Mouse (Mus musculus): ENCODE results near the gene Gm525.
"Not testable (repeated sequence)": the region's sequence is repeated elsewhere in the genome, so short reads cannot be mapped to it uniquely, and the experiment has no call there.

The Gm525 gene

DNA sequence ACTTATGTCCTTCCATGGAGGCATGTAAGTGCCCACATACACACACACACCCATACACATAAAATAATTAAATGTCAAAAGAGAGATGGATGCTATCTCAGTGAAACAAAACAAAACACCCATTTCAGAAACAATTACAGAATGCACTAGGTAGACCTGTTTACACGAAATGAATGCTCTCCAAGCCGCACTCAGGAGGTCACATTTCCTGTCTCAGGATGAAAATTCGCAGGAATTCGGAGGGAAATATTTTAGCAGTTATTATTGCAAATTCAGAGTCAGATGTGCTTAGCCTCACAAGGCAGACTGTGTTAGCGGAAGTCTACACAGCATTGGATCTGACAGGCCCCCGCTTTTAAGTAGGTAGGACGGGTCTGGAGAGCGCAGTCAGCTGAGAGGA is at the start of gene Gm525:
Gm525 (plus strand) TSS at position 301 of the 400 bp plus-strand sequence.
- no peak for DNase-seq (ENCODE audit: low read depth, low spot score)

DNA sequence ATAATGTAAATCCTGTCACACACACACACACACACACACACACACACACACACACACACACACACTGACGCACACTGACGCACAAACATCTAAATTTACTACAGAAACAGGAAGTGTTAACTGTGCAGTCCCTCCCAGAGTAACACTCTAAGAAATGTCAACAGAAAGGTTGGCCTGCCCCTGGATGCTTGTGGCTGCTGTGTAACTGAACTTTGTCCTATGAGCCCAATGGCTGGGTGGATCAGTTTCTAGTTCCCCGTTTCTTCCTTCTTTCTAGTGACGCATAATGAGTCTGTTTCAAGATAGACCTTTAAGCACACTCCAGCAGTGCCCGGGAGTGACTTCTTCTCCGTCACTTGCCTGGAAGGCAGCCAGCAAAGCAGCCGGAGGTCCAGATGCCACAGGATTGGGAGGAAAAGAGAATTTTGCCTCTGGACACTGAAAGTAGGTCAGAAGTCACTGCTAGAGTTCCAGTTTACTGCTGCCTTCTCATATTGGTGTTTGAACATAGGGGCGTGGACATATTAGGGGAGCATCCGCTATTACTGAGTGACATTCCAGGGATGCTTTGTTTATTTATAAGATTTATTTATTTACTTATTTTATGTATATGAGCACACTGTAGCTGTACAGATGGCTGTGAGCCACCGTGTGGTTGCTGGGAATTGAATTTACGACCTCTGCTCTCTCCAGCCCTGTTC is 49.3 kb upstream of the Gm525 start:
- DNase-seq (ENCODE audit: low read depth, low spot score) = peak; percentile 84

DNA sequence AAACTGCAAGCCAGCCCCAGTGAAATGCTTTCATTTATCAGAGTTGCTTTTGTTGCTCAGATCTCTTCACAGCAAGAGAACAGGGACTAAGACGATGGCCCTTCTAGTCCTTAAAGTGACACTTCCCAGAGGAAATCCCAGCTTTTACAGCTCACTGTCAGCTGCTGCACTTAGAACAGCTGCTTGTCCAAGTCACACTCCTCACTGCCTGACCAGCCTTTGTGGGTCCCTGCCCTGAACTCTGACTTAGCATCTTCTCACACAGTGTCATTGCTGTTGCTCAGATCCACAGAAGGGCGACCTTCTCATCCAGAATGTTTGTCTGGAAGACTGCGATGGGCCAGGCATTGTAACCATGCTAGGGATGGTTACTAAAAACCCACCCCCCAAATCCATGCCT is 48.0 kb upstream of the Gm525 start:
- no peak for DNase-seq (ENCODE audit: low read depth, low spot score)

DNA sequence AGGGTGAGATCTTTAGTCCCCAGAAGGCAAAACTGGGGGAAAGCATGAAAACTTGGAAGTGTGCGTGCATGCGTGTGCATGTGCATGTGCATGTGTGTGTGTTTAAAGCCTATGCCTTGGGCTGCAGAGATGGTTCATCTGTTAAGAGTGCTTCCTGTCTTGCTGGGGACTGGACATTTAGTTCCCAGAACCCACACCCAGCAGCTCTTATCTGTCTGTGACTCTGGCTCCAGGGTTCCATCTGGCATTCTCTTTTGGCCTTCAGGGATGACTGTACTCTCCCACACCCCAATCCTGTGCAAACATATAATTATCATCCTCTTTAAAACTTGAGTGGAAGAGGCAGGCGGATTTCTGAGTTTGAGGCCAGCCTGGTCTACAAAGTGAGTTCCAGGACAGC is 47.5 kb upstream of the Gm525 start:
- no peak for DNase-seq (ENCODE audit: low read depth, low spot score)

DNA sequence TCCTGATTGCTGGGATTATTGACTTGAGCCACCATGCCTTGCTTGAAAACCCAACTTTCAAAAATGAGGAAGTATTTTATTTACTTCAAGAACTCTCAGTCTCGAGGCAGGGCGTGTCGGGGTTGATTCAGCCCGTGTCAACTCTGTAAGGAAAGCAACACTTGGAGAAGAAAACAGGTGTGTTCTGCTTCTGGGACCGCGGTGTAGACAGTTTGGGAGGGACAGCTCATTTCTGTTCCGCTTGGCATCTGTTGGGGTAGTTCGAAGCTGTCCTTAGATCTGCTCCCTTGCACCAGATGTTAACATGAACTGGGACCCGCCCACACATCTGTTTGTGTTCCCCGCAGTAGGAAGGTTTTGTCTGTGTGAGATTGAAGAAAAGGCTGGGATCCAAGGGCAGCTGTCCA is 45.7 kb upstream of the Gm525 start:
- peak; percentile 91 for DNase-seq (ENCODE audit: low read depth, low spot score)

DNA sequence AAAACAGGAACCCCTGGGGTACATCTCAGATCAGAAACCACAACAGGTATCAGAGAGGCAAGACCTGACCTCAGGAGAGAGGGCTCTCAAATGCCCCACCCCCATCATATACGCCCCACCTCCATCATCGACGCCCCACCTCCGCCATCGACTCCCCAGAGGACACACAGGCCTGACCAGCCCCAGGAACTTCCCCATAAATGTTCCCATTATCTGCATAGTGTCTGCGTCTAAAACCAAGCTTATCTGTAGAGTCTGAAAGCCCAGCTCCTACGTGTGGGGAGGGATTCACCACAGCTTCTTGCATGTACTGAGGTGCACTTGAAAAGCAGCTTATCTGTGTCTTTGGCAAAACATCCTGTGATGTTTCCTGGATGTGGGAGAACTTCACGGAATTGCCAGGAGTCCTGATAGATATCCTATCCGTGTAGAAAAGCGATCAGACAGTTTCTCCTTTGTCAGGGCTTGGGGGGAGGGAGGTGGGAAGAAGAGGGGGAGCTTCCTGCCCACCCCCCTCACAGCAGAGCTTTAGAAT is 44.7 kb upstream of the Gm525 start:
- DNase-seq (ENCODE audit: low read depth, low spot score) = peak; percentile 70

DNA sequence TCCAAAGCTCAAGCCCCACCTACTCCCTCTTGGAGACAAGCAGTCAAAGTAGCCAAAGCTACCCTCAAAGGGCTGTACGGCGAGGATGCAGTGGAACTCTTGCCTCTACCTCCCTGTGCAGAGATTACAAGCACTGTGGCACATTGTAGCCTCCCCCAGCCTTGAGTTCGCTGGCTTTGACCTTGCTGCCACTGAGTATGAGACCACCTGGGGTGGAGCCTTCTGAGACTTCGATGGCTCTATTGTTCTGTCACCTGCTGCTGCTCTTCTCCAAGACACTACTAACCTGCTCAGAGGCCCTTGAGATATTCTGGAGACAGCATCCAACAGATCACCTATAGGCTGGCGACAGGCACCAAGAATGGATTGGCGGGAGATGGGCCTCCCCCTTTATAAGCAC is 43.1 kb upstream of the Gm525 start:
- no peak for DNase-seq (ENCODE audit: low read depth, low spot score)

DNA sequence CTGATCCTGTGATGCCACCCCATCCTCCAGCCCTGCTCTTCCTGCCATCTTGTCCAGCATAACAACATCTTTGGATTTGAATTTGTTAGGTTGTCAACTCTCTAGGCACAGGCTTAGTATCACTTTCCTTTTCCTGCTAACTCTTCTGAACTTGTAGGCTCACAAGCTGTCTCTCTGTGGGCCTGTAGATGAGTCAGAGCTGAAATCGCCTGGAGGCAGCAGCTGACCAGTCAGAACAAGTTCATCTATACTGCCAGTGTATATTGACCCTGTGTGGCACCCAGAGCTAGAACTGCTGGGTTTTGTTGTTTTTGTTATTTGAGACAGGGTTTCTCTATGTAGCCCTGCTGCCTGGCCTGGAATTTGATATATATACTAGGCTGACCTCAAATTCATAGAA is 42.5 kb upstream of the Gm525 start:
- no peak for DNase-seq (ENCODE audit: low read depth, low spot score)

DNA sequence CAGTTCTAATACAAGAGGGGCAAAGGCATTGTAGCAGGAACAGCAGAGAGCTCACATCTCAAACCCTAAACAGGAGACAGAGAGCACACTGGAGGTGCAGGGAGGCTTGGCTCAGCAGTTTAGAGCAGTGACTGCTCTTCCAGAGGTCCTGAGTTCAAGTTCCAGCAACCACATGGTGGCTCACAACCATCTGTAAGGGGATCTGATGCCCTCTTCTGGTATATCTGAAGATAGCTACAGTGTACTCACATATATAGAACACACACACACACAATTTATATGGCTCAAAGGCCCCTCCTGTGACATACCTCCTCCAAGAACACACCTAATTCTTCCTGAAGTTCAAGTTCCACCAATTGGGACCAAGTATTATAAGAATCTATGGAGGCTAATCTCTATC is 39.0 kb upstream of the Gm525 start:
- DNase-seq (ENCODE audit: low read depth, low spot score) = no peak

DNA sequence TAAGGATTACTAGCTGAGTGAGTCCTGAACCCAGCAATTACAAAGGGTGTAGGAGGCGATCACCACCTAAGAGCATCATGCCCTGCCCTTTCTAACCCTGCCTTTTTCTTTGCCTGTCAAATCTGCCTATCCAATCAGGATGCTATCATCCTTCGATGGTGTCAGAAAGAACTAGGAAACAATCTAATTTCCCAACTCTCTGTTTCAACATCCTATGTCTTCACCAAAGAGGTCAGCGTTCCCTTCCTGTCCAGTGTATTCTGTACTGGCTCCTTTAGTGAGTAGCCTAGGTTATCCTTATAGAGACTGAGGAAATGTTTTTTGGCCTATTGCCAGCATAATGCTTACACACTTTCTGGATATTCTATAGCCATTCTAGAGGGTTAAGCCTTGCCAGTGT is 38.1 kb upstream of the Gm525 start:
- no peak for DNase-seq (ENCODE audit: low read depth, low spot score)

DNA sequence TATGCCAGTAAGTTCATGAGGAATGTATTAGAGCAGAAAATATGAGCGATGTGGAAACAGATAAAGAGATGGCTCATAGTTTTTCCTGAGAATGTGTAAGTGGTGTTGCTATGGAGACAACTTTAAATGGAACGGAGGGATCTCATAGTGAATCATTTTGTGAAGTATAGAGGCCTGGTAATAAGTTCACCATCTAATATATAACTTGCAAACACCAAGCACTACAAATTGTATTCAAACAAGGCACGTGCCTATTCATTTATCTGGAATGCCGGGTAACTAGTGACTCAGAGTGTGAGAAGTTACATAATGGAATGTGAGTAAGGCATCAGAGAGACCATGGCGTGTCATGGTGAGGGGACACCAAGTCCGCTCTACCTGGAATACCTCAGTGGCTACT is 35.1 kb upstream of the Gm525 start:
- no peak for DNase-seq (ENCODE audit: low read depth, low spot score)

DNA sequence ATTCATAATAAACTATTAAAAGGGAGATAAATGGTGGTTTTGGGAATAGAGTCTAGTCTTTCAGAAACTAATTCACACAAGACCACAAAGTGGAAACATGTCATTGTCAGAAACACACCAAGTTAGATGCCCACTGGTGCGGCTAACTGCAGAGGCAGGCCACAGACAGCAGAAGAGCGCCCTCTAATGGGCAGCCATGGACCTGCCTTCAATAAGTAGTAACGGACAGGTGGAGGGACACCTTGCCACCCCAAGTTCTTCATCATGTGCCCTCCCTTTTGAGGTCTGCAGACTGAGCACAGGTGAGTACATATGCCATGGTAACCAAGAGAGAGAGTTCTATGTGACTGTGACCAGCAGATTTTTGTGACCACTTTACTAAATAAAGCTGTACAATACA is 34.3 kb upstream of the Gm525 start:
- DNase-seq (ENCODE audit: low read depth, low spot score) = peak; percentile 79

DNA sequence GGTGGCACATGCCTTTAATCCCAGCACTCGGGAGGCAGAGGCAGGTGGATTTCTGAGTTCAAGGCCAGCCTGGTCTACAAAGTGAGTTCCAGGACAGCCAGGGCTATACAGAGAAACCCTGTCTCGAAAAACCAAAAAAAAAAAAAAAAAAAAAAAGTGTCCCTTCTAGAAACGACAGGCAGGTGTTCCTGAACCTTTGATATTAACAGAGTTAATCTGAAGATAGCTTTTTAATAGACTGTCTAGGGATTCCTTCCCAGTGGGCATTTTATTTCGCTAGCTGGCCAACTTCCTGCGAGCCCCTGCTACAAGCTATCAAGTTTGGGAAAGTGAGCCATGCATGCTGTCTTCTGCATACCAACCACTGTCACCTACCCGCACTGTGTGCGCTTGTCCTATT is 32.6 kb upstream of the Gm525 start:
- DNase-seq (ENCODE audit: low read depth, low spot score) = not testable (repeated sequence)

DNA sequence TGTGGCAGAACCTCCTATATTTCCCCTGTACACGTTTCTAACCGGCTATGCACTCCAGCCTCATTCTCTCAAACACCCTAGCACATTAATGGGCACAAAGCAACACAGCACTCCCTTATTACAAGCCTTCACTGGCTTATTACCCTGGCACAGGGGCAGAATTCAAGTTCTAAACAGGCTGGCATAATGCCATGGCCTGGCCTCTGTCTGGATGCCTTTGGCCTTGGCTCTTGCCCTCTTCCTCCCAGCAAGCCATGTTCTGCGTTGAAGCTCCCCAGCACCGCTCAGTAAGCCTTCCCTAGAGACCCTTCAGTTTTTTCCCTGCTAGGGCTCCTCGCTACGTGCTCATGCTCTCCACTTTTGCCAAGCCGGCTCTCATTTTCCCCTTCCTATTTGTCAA is 30.6 kb upstream of the Gm525 start:
- no peak for DNase-seq (ENCODE audit: low read depth, low spot score)

DNA sequence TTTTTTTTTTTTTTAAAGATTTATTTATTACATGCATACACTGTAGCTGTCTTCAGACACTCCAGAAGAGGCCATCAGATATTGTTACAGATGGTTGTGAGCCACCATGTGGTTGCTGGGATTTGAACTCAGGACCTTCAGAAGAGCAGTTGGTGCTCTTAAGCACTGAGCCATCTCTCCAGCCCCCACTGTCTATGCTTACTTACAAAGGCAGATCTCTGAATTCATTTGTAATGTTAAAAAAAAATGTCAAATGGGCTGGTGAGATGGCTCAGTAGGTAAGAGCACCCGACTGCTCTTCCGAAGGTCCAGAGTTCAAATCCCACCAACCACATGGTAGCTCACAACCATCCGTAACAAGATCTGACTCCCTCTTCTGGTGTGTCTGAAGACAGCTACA is 28.1 kb upstream of the Gm525 start:
- DNase-seq (ENCODE audit: low read depth, low spot score) = not testable (repeated sequence)

DNA sequence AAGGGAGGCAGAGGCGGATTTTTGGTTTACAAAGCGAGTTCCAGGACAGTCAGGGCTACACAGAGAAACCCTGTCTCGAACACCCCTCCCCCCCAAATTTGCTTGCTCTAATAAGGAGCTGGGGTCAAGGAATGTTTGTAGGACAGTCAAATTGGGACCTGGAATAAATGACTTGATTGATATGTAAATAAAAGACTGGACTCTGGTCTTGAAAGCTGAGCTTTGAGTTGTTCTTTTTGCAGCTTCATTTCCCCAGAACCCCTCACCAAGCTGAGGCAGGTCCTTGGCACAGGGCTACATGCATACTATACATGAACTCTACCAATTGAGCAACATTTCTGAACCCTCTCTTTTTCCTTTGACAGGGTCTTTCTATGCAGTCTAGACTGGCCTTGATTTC is 27.6 kb upstream of the Gm525 start:
- DNase-seq (ENCODE audit: low read depth, low spot score) = no peak

DNA sequence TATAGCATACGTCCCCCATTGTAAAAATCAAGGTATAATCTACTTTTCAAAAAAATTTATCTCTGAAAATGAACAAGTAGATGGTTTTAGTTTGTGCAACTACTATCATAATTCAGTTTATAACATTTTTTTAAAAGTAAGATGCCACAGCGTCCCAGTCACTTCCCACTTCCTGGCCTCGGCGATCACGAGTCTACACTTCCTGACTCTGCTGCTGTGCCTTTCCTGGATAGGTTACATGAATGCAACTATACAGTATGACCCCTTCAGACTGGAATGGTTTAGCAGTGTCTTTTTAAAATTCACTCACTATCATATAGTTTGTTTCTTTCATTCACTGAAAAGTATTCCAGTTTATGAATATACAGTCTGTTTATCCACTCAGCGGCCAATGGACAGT is 21.9 kb upstream of the Gm525 start:
- no peak for DNase-seq (ENCODE audit: low read depth, low spot score)

DNA sequence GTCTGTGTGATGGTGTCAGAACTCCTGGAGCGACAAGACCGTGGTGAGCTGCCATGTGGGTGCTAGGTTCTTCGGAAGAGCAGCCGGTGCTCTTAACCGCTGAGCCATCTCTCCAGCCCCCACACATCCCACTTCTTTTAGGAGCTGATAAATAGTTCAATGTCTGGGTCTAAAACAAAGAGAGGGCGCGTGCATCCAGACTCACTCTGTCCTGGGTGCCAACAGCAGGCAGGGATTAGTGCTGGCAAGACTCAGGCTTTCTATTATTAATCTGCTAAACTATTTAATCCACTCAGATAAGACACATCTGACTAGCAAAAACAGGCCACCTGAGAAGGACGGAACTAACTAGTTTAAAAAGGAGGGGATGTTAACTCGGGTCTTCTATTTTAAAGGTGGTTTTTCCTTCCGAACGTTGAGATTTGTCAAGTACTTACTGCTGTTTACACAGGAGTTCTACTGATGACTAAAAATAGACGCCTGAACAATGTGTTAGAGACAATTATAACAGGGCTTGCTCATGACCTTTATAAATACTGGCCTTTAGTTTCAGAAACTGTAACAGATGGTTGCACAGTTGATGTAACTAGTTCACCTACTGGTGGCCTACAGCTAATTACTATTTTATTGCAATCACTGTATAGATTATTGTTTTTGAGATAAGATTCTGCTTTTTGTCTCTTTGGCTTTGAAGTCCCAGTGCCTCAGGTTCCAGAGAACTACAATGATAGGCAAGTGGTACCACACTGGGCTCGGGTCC is 17.5 kb upstream of the Gm525 start:
- DNase-seq (ENCODE audit: low read depth, low spot score) = no peak

DNA sequence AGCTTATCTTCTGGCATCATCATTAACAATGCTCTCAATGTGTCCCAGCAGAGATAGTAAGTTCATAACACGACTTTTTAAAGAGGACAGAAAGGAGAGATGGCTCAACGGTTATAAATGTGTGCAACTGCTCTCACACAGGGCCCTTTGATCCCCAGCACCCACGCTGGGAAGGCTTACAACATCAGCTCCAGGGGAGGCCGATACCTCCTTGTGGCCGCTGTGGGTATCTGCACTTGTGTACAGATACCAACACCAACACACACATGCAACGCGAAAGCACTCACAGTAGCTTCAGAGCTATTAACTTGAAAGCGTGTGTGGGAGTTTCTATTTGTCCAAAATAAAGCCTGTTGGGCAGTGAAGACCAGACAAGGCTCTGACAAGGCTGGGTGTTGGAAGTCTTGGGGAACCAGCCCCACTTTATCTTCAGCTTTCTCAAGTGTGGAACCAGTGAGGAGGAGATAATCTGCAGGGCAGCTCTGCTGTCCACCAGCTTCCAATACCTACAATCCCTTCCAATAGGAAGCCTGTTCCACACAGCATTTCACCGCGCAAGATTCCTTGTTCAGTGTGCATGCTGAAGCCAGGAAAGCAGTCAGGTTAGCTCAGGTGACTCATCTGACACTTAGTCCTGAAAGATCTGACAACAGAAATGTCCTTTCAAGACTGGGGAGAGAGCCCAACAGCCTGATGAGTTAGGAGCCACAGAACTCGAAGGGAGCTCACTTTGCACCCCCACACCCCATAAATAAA is 14.9 kb upstream of the Gm525 start:
- peak; percentile 80 for DNase-seq (ENCODE audit: low read depth, low spot score)

DNA sequence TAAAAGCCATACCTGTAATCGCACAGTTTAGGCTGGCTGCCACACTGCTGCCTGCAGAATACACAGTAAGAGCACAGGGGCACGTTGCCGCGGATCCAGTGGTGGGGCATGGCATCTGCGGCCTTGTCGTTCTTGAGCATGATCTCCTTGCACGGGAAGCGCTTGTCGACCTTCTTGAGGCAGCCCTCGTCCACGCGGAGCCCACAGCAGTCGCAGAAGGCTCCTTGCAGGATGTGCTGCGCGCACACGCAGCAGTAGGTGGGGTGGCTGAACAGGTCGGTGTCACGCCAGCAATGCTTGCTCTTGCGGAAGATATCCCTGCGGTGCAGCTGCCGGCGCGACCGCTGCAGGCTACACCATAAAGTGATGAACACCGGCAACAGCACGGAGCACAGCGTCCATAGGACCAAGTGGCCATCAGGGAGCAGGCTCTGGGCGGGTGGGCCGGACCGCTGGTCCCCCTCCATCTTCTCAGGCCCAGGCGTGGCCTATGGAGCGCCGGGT is 13.7 kb upstream of the Gm525 start:
- DNase-seq (ENCODE audit: low read depth, low spot score) = peak; percentile 78

DNA sequence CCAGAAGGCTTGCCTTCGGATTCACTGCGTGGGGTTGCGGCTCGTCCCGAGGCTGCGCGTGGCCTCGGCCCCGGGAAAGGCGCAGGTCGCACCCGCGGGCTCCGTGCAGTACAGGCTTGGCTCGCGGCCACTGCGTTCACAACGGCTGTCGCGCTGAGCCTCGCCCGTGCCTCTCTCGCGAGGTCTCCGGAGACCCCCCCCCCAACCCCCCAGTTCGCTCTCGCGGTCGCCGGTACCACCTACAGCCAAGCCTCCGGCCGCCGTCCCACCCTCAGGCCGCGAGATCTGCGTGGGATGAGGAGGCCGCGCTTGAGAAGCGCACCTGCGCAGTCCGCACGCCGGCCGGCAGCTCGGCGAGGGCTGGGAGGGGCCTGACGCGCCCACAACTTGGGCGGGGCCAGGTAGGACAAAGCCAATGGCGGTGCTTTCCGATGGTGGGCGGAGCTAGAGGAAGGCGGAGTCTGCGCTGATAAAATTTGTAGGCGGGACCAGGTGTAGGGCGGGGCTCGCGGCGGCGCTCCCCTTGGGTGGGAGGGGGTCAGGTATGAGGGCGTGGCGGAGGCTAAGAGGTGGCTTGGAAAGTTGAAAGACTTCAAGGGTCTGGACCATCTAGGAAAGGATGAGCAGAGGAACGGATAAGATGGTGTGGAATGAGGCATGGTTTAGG is 13.1 kb upstream of the Gm525 start:
- peak; percentile 97 for DNase-seq (ENCODE audit: low read depth, low spot score)

DNA sequence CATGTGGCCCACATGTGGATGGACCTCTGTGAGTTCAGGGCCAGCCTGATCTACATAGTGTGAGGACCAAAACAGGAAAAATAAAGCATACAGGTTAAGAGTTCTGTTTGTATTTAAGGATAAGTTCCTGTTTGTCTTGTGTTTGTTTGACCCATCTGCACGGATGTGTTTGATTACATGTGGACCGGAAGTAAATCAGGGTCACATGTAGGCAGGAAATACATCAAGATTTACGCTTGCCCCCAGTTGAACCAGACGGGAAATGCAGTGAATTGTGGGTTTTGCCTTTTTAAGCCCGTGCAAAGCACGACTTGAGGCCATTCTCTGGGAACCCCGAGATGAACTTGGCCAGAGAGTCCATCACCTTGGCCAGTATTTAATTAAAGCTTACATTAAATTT is 12.3 kb upstream of the Gm525 start:
- no peak for DNase-seq (ENCODE audit: low read depth, low spot score)
